Mouse (Mus musculus) erythroid progenitor cell, adult 5-6 weeks (primary cell): Measurements from ENCODE around the gene Micall1. TPM values are rescaled to one million over a fixed set of nuclear protein-coding genes. Genes with fewer than 3 reads are reported as not detected.

ENCODE experiments used
- ATAC-seq: replicated peaks from 2 replicates; pipeline ENCODE4 v1.8.0; 2016; ENCODE audit warnings: moderate number of reproducible peaks, mild to moderate bottlenecking, moderate TSS enrichment, inconsistent platforms; ENCODE audit not compliant: poor library complexity, low FRiP score, severe bottlenecking
- total RNA-seq, 2 experiments: library from RNA; stranded (forward) in 1 of 2; stranded (reverse) in 1 of 2; fragments of 150-400 nt in 1 of 2; fragments of 186-747, 209-891 nt in 1 of 2; gene quantifications; 2 replicates each; pipeline versions ENCODE4 v1.2.3 to v1.2.4; 2015 to 2017; ENCODE audit warnings: low replicate concordance in 2 of 2

The Micall1 gene
- total RNA-seq (2015; ENCODE audit: low replicate concordance) (0.72 TPM in 1 of 2 replicates, not detected in the other), total RNA-seq (2017; ENCODE audit: low replicate concordance) (1.7 and 4.1 TPM in 2 replicates)

- 0 out of 2 replicates have a peak, but pooled peaks have one; percentile 52 for ATAC-seq
These were observed at the start of gene Micall1 for GRCm38 (mm10) chr15:79108421-79109320. Gene Micall1 (plus strand): TSS chr15:79108898.

- no peak for ATAC-seq
These were observed 47.7 kb upstream of the Micall1 start for GRCm38 (mm10) chr15:79060887-79061565.

GRCm38 (mm10) chr15:79062376-79063159 lies 46.1 kb upstream of the Micall1 start, which contains the start of gene Ankrd54:
Gene Ankrd54 (minus strand): TSS chr15:79062893.
- ATAC-seq, result peak; percentile 92

- ATAC-seq, result no peak
These were observed 45.4 kb upstream of the Micall1 start for GRCm38 (mm10) chr15:79063160-79063740.

- ATAC-seq, result no peak
These were observed 43.5 kb upstream of the Micall1 start for GRCm38 (mm10) chr15:79065086-79065770.

- no peak for ATAC-seq
These were observed 42.4 kb upstream of the Micall1 start for GRCm38 (mm10) chr15:79066276-79066675.

- peak; percentile 45 for ATAC-seq
These were observed 41.1 kb upstream of the Micall1 start for GRCm38 (mm10) chr15:79067631-79068030.

- ATAC-seq, result peak; percentile 47
These were observed 40.3 kb upstream of the Micall1 start for GRCm38 (mm10) chr15:79068416-79068815.

- no peak for ATAC-seq
These were observed 37.3 kb upstream of the Micall1 start for GRCm38 (mm10) chr15:79071117-79072039.

- no peak for ATAC-seq
These were observed 34.9 kb upstream of the Micall1 start for GRCm38 (mm10) chr15:79073752-79074151.

GRCm38 (mm10) chr15:79074446-79074845 lies 34.3 kb upstream of the Micall1 start:
- ATAC-seq, result no peak

- ATAC-seq, result peak; percentile 94
These were observed 33.7 kb upstream of the Micall1 start, which contains the start of gene Eif3l for GRCm38 (mm10) chr15:79074913-79075532. Gene Eif3l (plus strand): TSS chr15:79075179.

- 0 out of 2 replicates have a peak, but pooled peaks have one; percentile 33 for ATAC-seq
These were observed 32.9 kb upstream of the Micall1 start for GRCm38 (mm10) chr15:79075658-79076365.

- ATAC-seq, result no peak
These were observed 29.1 kb upstream of the Micall1 start for GRCm38 (mm10) chr15:79079567-79079966.

- no peak for ATAC-seq
These were observed 16.4 kb upstream of the Micall1 start for GRCm38 (mm10) chr15:79092284-79092683.

GRCm38 (mm10) chr15:79093083-79093839 lies 15.4 kb upstream of the Micall1 start:
- no peak for ATAC-seq
